Mouse (Mus musculus): ENCODE results near the gene 4930595D18Rik. TPM values are rescaled to one million over a fixed set of nuclear protein-coding genes. Genes with fewer than 3 reads are reported as not detected.

The 4930595D18Rik gene
- polyA plus RNA-seq, 1 experiment from 2014 or later, result not detected

GRCm38 (mm10) chr12:111178772-111179171, 5.5 kb downstream of the 4930595D18Rik start:
- Histone ChIP-seq H3K4me2 (ENCODE audit: low read depth, low read length) (no peak overlapping the region), H3K4me1 (ENCODE audit: control insufficient read depth, insufficient read depth, low read length) (no peaks in the 10 kb centered on the region), H3K27ac (ENCODE audit: low read length) (no peak overlapping the region), H3K4me3 (ENCODE audit: low read length) (no peak overlapping the region), H3K9me3 (ENCODE audit: control insufficient read depth, low read length) (no peaks in the 10 kb centered on the region), H3K27me3 (replicated peaks; ENCODE audit: control insufficient read depth, insufficient read depth, low read length) (no peaks in the 10 kb centered on the region), H3K36me3 (ENCODE audit: control insufficient read depth, insufficient read depth, low read length) (no peaks in the 10 kb centered on the region), H3K9ac (ENCODE audit: low read depth, low read length) (no peak overlapping the region)
- ATAC-seq, result no peak
- whole genome bisulfite sequencing, result 76% methylated on average over 4 of the region's 4 CpGs

GRCm38 (mm10) chr12:111168891-111169290, 15.4 kb downstream of the 4930595D18Rik start:
- H3K27ac ChIP-seq (ENCODE audit: low read length), result no peak overlapping the region
- no peak for ATAC-seq
- H3K9me3 ChIP-seq (ENCODE audit: control insufficient read depth, low read length), result no peaks in the 10 kb centered on the region
- WGBS, result 81% methylated on average over 4 of the region's 4 CpGs
- no peak overlapping the region for H3K4me2 ChIP-seq (ENCODE audit: low read depth, low read length)
- peaks cover 21% of the 10 kb centered on the region for H3K4me1 ChIP-seq (ENCODE audit: control insufficient read depth, insufficient read depth, low read length)
- no peaks in the 10 kb centered on the region for H3K27me3 ChIP-seq (replicated peaks; ENCODE audit: control insufficient read depth, insufficient read depth, low read length)
- H3K4me3 ChIP-seq (ENCODE audit: low read length), result no peak overlapping the region
- no peaks in the 10 kb centered on the region for H3K36me3 ChIP-seq (ENCODE audit: control insufficient read depth, insufficient read depth, low read length)
- no peak overlapping the region for H3K9ac ChIP-seq (ENCODE audit: low read depth, low read length)

GRCm38 (mm10) chr12:111166681-111167289, 17.5 kb downstream of the 4930595D18Rik start:
- no peaks in the 10 kb centered on the region for H3K36me3 ChIP-seq (ENCODE audit: control insufficient read depth, insufficient read depth, low read length)

GRCm38 (mm10) chr12:111165831-111166591, 18.3 kb downstream of the 4930595D18Rik start, which contains the start of gene Traf3:
Gene Traf3 (plus strand): TSS chr12:111166370.
- peak within 1 kb of the TSS; percentile 85 for H3K9ac ChIP-seq (ENCODE audit: low read depth, low read length)
- no peaks in the 10 kb centered on the region for H3K9me3 ChIP-seq (ENCODE audit: control insufficient read depth, low read length)
- H3K27ac ChIP-seq (ENCODE audit: low read length), result peak within 1 kb of the TSS; percentile 82
- peak; percentile 69 for ATAC-seq
- H3K4me2 ChIP-seq (ENCODE audit: low read depth, low read length), result peak within 1 kb of the TSS; percentile 91
- peaks cover 30% of the 10 kb centered on the region for H3K4me1 ChIP-seq (ENCODE audit: control insufficient read depth, insufficient read depth, low read length)
- peak within 1 kb of the TSS; percentile 81 for H3K4me3 ChIP-seq (ENCODE audit: low read length)
- WGBS, result 4% methylated on average over 86 of the region's 105 CpGs
- no peaks in the 10 kb centered on the region for H3K36me3 ChIP-seq (ENCODE audit: control insufficient read depth, insufficient read depth, low read length)
- no peaks in the 10 kb centered on the region for H3K27me3 ChIP-seq (replicated peaks; ENCODE audit: control insufficient read depth, insufficient read depth, low read length)

More at GRCm38 (mm10) chr12:111166681-111167289, 17.5 kb downstream of the 4930595D18Rik start:
- H3K4me1 ChIP-seq (ENCODE audit: control insufficient read depth, insufficient read depth, low read length), result peaks cover 30% of the 10 kb centered on the region
- H3K27me3 ChIP-seq (replicated peaks; ENCODE audit: control insufficient read depth, insufficient read depth, low read length), result no peaks in the 10 kb centered on the region
- H3K4me2 ChIP-seq (ENCODE audit: low read depth, low read length), result peak overlapping the region; percentile 91
- peak overlapping the region; percentile 81 for H3K4me3 ChIP-seq (ENCODE audit: low read length)
- under 1% methylated on average over 48 of the region's 48 CpGs for WGBS
- H3K27ac ChIP-seq (ENCODE audit: low read length), result peak overlapping the region; percentile 82
- H3K9me3 ChIP-seq (ENCODE audit: control insufficient read depth, low read length), result no peaks in the 10 kb centered on the region
- H3K9ac ChIP-seq (ENCODE audit: low read depth, low read length), result peak overlapping the region; percentile 85
- ATAC-seq, result peak; percentile 43

GRCm38 (mm10) chr12:111165146-111165812, 19.0 kb downstream of the 4930595D18Rik start:
- 0 out of 2 replicates have a peak, but pooled peaks have one; percentile 24 for ATAC-seq
- Histone ChIP-seq H3K9me3 (ENCODE audit: control insufficient read depth, low read length) (no peaks in the 10 kb centered on the region), H3K4me1 (ENCODE audit: control insufficient read depth, insufficient read depth, low read length) (peaks cover 31% of the 10 kb centered on the region), H3K27me3 (replicated peaks; ENCODE audit: control insufficient read depth, insufficient read depth, low read length) (no peaks in the 10 kb centered on the region), H3K9ac (ENCODE audit: low read depth, low read length) (peak overlapping the region; percentile 85), H3K27ac (ENCODE audit: low read length) (peak overlapping the region; percentile 82), H3K4me3 (ENCODE audit: low read length) (peak overlapping the region; percentile 81), H3K4me2 (ENCODE audit: low read depth, low read length) (peak overlapping the region; percentile 91), H3K36me3 (ENCODE audit: control insufficient read depth, insufficient read depth, low read length) (no peaks in the 10 kb centered on the region)
- 74% methylated on average over 10 of the region's 10 CpGs for WGBS

- Histone ChIP-seq H3K9me3 (ENCODE audit: control insufficient read depth, low read length) (no peaks in the 10 kb centered on the region), H3K27me3 (replicated peaks; ENCODE audit: control insufficient read depth, insufficient read depth, low read length) (no peaks in the 10 kb centered on the region), H3K9ac (ENCODE audit: low read depth, low read length) (peak overlapping the region; percentile 50; the same call in 1 of the 2 replicates), H3K4me2 (ENCODE audit: low read depth, low read length) (peak overlapping the region; percentile 62), H3K36me3 (ENCODE audit: control insufficient read depth, insufficient read depth, low read length) (no peaks in the 10 kb centered on the region), H3K4me3 (ENCODE audit: low read length) (peak overlapping the region; percentile 38), H3K27ac (ENCODE audit: low read length) (no peak overlapping the region; the same call in 1 of the 2 replicates), H3K4me1 (ENCODE audit: control insufficient read depth, insufficient read depth, low read length) (peaks cover 39% of the 10 kb centered on the region)
- peak; percentile 73 for ATAC-seq
- 4% methylated on average over 13 of the region's 13 CpGs for WGBS
These were observed 20.0 kb downstream of the 4930595D18Rik start for GRCm38 (mm10) chr12:111164310-111164751.

GRCm38 (mm10) chr12:111162312-111163061, 21.8 kb downstream of the 4930595D18Rik start:
- no peaks in the 10 kb centered on the region for H3K9me3 ChIP-seq (ENCODE audit: control insufficient read depth, low read length)
- H3K4me1 ChIP-seq (ENCODE audit: control insufficient read depth, insufficient read depth, low read length), result peaks cover 31% of the 10 kb centered on the region
- no peak overlapping the region for H3K27ac ChIP-seq (ENCODE audit: low read length)
- H3K4me3 ChIP-seq (ENCODE audit: low read length), result peak overlapping the region; percentile 23
- H3K9ac ChIP-seq (ENCODE audit: low read depth, low read length), result peak overlapping the region; percentile 55
- ATAC-seq, result no peak
- H3K36me3 ChIP-seq (ENCODE audit: control insufficient read depth, insufficient read depth, low read length), result no peaks in the 10 kb centered on the region
- H3K4me2 ChIP-seq (ENCODE audit: low read depth, low read length), result peak overlapping the region; percentile 48
- 10% methylated on average over 16 of the region's 16 CpGs for WGBS
- no peaks in the 10 kb centered on the region; the same call in 1 of the 2 replicates for H3K27me3 ChIP-seq (replicated peaks; ENCODE audit: control insufficient read depth, insufficient read depth, low read length)

GRCm38 (mm10) chr12:111161943-111162311, 22.4 kb downstream of the 4930595D18Rik start:
- 0 out of 2 replicates have a peak overlapping the region, but pooled peaks have one; percentile 23 for H3K4me3 ChIP-seq (ENCODE audit: low read length)
- H3K9ac ChIP-seq (ENCODE audit: low read depth, low read length), result 0 out of 2 replicates have a peak overlapping the region, but pooled peaks have one; percentile 55
- no peaks in the 10 kb centered on the region for H3K9me3 ChIP-seq (ENCODE audit: control insufficient read depth, low read length)
- no peak overlapping the region for H3K27ac ChIP-seq (ENCODE audit: low read length)
- H3K4me2 ChIP-seq (ENCODE audit: low read depth, low read length), result peak overlapping the region; percentile 48; the same call in 1 of the 2 replicates
- no peaks in the 10 kb centered on the region for H3K36me3 ChIP-seq (ENCODE audit: control insufficient read depth, insufficient read depth, low read length)
- no peak for ATAC-seq
- WGBS, result 33% methylated on average over 7 of the region's 7 CpGs
- H3K27me3 ChIP-seq (replicated peaks; ENCODE audit: control insufficient read depth, insufficient read depth, low read length), result no peaks in the 10 kb centered on the region; the same call in 1 of the 2 replicates
- H3K4me1 ChIP-seq (ENCODE audit: control insufficient read depth, insufficient read depth, low read length), result peaks cover 28% of the 10 kb centered on the region
